Mouse (Mus musculus): ENCODE results near the gene Unc45b.
"Not testable (repeated sequence)": the region's sequence is repeated elsewhere in the genome, so short reads cannot be mapped to it uniquely, and the experiment has no call there.

Unc45b gene

DNA sequence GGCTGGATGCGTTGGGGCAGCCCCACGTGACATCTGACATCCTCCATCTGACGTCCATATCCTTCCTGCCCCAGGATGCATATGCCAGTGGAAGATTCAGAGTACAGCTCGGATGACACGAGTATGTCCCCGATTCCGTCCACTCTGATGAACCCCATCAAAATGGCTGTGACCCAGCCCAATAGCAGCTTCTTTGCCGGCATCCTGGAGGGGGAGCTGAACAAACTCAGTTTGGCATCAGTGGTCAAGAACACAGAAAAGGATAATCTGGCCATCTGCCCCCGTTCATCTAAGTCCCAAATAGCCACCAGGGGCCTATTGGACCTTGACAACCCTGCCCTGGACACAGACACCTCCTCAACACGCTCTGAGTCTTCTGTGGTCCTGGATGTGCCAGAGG is 12.9 kb upstream of the Unc45b start:
- DNase-seq (ENCODE audit: low spot score), result no peak

DNA sequence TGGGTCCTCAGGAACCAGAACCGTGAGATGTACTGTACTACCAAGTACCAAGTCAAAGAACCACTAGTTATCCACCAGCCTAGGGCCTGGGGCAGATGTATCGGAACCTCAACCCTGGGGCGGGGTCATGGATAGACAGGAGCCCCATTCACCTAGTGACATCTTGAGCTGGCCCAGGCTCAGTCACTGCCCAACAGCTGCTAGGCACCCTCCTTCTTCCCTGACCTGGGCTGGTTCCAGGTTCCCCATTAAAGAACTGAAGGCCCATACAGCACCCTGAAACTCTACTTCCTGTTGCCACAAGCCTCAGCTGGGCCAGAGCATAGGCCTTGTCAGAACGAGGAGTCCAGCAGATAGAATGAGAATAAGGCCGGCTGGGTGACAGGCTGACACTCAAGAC is 10.6 kb upstream of the Unc45b start:
- no peak for DNase-seq (ENCODE audit: low spot score)

DNA sequence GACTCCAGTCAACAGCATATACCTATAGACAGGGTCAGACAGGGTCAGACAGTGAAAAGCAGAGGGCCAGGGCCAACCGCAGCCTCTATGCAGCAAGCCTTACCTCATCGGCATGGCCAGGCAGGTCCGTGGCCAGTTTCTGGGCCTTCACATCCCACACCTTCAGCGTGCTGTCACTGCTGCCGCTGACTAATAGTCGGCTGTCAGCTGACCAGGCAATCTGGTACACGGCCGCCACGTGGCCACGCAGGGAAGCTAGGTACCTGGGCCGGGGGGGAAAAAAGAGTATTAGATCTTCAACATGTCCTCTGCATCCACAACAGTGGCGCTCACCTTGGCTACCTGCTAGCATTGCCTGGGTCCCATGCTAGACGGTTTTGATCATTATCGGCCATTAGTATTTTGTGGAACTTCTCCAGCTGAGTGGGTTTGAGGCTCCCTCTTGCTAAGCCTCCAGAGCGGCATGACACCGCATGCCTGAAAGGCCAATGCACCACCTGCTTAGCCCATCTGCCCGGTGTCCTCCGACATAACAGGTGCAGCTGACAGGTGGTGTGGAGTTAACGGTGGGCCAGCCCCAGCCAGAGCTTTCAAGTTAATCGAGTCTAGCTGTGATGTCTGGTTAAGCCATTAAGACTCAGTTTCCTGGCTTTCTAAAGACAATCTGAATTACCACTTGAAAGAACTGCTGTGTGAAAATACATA is 8.6 kb upstream of the Unc45b start:
- no peak for DNase-seq (ENCODE audit: low spot score)

DNA sequence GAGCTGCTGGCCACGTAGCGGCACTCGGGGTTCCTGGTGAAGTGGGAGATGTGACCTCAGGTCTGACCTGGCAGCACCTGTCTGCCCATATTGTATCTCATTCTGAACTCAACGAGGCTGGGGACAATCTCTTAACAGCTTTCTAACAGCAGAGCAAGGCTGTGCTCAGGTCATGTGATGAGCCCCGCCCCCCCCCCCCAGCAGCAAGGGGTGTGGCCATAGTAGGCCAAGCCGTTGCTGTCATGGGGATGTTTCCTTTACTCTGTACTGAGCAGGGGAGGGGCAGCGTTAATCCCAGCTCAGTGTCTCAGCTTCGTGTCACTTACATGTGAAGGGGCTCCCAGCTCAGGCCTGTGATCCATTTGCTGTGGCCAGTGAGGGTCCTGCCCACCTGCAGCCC is 5.4 kb upstream of the Unc45b start:
- DNase-seq (ENCODE audit: low spot score), result no peak

DNA sequence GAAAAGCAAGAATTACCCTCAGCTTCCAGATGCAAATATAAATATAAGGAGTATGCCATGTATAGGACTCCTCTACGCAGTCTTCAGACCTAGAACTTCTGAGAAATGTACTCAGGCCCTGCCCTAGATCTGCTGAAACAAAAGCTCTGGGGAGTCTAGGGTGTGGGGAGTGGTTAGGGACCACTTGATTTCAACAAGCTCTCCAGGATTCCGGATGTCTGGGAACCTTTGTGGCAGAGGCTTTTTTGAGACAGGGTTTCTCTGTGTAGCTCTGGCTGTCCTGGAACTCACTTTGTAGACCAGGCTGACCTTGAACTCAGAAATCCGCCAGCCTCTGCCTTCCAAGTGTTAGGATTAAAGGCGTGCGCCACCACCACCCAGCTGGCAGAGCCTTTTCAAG is 4.5 kb upstream of the Unc45b start:
- DNase-seq (ENCODE audit: low spot score), result no peak

DNA sequence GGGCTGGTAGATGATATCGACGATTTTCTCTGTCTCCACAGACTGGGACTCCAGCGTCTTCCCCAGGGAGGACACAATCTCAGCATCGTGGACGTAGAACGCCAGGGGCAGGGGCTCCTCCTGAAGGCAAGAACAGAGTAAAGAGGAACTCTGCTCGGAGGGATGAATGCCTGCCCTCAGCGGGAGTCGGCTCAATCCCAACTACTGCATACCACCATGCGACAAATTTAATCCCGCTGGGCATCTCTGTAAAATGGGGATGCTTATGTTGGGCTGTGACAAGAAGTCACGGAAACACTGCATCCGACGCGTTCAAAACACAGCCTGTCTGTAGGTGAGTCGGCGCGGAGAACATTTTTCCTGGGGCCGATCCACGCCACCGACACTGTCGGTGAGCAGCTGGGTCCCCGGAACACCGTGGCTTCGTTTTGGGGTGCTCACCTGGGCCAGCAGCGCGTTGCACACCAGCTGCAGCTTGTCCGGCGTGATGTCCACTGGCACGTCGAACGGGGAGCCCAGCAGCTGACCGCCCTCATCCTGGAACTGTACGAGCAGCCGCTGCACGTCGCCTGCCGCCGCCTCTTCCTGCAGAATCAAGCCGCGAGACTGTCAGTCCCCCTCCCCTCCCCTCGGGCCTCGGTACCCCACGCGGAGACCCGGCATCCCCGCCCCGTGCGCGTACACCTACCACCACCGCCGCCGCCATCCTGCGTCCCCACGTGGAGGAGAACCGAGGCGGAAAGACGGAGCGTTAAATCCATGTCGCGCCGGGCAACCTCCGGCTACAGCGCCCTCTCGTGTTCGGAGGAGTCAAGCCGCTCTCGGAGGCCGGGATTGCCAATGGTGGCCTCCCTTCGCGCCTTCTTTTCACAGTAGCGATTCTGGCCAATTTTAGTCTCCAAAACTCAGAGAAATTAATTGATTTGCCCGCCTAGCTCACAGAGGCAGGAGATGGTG is 2.4 kb upstream of the Unc45b start, which contains the start of gene Nle1:
Gene Nle1 (minus strand): TSS at position 761 of the 957 bp plus-strand sequence.
- peak; percentile 92 for DNase-seq (ENCODE audit: low spot score)

DNA sequence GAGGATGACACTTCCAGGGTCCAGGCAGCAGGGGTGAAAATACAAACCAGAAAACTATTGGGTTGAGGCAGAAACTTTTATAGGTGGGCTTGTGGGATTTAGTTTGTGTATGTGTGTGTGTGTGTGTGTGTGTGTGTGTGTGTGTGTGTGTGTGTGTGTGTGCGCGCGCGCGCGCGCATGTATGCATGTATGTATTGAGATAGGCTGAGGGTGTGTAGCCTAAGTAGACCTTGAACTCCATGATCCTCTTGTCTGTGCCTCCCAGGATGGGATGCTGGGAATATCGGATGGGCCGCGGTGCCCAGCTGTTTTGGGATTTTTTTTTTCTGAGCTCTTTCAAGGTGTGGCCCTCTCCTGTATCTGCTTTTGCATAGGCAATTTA is 1.8 kb upstream of the Unc45b start:
- no peak for DNase-seq (ENCODE audit: low spot score)

DNA sequence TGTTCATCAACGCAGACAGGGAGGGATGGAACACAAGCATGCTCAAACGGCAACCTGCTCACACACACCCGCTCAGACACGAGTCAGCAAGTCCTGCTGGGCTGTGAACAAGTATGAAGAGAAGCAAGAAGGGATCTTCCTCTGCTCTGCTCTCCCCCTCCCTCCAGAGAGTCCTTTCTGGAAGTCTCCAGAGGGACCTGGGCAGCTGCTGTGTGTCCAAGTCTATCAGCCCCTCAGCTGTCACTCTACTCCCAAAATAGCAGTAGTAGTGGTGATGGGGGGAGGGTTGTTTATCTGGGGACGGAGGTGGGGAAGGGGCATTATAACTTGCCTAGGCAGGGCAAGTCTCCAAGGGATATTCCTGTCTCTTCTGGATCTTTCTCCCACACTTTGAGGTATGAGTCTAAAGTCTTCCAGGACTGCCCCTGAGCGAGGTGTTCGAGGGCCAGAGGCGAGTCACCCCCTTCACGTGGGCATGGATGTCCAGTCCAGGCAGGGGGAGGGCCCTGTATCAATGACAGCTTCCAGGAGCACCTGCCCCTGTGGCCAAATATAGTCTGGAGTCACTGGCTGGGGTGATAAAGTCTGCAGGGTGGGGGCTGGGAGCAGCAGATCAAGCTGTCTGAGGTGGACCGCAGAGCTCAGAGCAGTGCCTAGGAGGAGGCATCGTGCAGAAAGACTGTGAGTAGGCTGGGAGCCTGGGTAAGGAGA is 484 bp downstream of the Unc45b start:
- no peak for DNase-seq (ENCODE audit: low spot score)

DNA sequence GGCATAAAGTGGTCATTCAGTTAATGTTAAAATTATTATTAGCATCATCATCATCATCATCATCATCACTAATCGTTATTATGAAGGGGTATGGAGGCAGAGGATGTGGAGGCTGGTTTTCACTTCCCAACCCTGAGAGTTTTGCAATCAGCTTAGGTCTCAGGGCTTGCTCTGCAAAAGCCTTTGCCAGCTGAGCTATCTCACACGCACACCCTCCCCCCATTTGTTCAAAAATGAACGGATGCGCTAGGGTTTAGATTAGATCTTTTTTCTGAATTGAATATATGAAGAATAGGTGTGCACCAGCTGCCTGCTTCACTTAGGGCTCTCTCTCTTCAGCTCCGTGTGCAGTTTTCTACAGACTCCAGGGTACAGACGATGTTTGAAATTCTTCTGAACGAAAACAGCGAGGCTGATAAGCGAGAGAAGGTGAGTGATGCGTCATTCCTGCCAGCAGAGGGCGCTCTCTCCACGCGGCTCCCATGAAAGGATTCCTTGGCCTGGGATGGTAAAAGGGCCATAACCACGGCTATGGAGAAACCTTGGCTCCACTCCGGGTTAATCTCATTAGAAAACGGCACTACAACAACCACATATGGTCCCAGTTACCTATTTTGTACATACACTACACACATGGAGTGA is 4.5 kb downstream of the Unc45b start:
- peak; percentile 80 for DNase-seq (ENCODE audit: low spot score)

DNA sequence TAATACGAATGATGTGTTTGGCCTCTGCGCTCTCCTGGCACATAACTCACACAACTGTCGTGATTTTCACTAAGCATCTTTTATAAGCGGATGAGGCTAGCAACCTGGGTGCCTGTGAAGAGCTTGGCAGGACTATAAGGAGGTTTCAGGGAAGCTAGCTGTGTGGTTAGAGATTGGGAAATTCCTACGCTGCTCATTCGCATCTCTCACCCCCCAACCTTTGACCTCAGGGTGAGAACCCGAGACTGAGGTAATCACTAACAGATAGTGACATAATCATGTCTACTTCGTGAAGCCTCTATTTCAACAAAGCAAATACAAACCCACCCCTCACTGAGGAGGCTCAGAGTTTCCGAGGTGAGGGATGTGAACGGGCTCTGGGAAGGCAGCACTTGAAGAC is 10.4 kb downstream of the Unc45b start:
- no peak for DNase-seq (ENCODE audit: low spot score)

DNA sequence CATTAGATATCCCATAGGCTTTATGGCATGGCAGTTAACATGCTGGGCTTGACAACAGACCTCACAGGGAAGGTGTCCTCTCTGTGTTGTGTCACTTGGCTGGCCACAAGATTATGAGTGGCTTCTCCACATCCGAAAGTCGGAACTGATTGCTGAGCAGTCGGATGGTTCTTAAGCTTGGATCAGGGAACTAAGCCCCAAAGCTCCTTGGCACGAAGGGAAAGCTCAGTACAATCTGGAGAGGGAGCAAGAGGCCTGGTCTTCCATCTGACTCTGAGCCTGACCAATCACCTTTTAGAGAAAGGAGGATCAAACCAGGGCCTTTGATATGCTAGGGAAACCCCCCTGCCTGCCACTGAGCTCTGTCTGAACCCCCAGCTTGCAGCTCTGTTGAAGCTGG is 11.3 kb downstream of the Unc45b start:
- no peak for DNase-seq (ENCODE audit: low spot score)

DNA sequence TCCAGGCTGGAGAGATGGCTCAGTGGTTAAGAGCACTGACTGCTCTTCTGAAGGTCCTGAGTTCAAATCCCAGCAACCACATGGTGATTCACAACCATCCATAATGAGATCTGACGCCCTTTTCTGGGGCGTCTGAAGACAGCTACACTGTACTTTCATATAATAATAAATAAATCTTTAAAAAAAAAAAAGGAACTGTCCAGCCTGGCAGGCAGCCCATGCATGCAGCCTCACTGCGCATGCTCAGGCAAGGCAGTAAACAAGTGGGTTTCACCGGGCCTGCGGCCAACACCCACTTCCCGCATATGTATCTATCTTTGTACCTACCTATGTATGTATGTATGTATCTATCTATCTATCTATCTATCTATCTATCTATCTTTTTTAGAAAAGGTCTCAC is 13.6 kb downstream of the Unc45b start:
- DNase-seq (ENCODE audit: low spot score), result not testable (repeated sequence)

DNA sequence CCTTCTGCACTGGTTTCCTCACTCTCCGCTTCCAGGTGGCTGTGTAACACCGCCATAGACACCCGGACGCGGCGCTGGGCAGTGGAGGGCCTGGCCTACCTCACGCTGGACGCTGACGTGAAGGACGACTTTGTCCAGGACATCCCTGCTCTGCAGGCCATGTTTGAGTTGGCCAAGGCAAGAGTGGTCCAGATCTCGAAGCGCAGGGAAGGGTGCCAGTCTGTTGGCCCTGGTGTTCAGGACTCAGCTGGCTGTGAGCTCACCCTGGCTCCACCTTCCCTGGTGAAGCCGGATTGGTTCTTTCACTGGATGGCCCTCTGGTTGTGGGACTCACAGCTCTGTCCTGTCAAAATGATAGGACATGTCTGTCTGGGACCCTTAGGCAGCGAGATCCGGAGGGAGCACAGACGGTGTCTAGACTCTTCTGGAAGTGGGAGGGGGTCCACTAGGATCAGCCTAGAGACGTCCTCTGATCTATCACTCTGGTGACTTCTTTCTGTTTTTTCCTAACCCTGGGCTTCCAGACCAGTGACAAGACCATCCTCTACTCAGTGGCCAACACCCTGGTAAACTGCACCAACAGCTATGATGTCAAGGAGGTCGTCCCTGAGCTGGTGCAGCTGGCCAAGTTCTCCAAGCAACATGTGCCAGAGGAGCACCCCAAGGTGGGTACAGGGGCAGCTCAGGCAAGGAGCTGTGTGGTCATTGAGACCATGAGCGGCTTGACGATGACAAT is 18.7 kb downstream of the Unc45b start:
- no peak for DNase-seq (ENCODE audit: low spot score)

DNA sequence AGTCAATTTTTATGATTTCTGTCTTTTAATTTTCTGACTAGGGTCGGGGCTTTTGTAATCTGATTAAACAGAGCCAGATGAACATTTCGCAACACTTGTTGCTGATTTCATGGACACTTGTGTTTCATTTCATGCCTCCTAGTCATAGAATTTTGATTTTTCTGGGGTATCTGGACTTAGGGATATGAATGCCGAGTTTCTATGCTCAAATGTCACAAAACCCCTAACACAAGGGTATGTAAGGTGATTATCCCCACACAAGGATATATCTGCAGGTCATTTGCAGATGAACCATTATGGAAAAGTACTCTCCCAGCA is 19.2 kb downstream of the Unc45b start:
- DNase-seq (ENCODE audit: low spot score), result no peak

DNA sequence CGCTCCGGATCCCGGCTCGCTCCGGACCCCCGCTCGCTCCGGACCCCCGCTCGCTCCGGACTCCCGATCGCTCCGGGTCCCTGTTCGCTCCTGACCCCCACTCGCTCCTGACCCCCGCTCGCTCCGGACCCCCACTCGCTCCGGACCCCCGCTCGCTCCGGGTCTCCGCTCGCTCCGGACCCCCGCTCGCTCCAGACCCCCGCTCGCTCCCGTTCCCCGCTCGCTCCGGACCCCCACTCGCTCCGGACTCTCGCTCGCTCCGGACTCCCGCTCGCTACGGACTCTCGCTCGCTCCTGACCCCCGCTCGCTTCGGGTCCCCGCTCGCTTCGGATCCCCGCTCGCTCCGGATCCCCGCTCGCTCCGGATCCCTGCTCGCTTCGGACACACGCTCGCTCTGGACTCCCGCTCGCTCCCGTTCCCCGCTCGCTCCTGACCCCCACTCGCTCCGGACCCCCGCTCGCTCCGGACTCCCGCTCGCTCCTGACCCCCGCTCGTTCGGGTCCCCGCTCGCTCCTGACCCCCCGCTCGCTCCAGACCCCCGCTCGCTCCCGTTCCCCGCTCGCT is 20.1 kb downstream of the Unc45b start:
- not testable (repeated sequence) for DNase-seq (ENCODE audit: low spot score)

DNA sequence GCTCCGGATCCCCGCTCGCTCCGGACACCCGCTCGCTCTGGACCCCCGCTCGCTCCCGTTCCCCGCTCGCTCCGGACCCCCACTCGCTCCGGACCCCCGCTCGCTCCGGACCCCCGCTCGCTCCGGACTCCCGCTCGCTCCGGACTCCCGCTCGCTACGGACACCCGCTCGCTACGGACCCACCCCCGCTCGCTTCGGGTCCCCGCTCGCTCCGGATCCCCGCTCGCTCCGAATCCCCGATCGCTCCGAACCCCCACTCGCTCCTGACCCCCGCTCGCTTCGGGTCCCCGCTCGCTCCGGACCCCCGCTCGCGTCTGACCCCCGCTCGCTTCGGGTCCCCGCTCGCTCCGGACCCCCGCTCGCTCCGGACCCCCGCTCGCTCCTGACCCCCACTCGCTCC is 20.8 kb downstream of the Unc45b start:
- DNase-seq (ENCODE audit: low spot score), result not testable (repeated sequence)

DNA sequence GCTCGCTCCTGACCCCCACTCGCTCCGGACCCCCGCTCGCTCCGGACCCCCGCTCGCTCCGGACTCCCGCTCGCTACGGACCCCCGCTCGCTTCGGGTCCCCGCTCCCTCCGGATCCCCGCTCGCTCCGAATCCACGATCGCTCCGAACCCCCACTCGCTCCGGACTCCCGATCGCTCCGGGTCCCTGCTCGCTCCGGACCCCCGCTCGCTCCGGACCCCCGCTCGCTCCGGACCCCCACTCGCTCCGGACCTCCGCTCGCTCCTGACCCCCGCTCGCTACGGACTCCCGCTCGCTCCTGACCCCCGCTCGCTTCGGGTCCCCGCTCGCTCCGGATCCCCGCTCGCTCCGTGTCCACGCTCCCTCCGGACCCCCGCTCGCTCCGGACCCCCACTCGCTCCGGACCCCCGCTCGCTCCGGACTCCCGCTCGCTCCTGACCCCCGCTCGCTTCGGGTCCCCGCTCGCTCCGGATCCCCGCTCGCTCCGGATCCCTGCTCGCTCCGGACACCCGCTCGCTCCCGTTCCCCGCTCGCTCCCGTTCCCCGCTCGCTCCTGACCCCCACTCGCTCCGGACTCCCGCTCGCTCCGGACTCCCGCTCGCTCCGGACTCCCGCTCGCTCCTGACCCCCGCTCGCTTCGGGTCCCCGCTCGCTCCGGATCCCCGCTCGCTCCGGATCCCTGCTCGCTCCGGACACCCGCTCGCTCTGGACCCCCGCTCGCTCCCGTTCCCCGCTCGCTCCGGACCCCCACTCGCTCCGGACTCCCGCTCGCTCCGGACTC is 21.5 kb downstream of the Unc45b start:
- not testable (repeated sequence) for DNase-seq (ENCODE audit: low spot score)

DNA sequence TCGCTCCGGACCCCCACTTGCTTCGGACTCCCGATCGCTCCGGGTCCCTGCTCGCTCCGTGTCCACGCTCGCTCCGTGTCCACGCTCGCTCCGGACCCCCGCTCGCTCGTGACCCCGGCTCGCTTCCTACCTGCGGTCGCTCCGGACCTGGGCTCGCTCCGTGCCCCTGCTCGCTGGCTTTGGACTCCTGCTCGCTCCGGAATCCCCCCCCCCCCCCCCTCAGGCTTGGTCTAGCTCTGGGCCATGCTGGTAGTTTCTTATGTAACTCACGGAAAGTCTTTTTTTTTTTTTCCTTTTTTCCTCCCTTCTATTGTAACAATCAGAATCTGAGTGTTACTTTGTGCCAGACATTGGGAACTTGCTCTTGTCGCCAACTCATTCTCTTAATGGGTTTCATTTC is 22.8 kb downstream of the Unc45b start:
- DNase-seq (ENCODE audit: low spot score), result no peak

DNA sequence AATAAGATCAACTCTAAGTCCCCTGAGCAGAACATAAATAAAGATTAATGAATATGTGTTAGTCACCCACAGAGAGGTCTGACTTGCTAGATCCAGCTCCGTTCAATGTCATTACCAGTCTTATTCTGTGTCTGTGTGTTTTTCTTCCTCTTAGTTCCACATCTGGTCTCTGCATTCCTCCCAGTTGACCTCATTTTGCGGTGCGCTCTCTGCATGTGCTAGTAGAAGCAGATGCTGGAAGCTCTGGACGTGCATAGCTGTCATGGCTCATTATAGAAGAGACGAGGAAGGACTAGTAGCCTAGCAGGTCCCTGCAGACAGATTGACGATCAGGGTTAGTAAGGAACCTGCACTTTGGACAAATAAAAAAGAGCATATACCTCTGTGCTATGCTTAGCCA is 33.0 kb downstream of the Unc45b start:
- DNase-seq (ENCODE audit: low spot score), result no peak

DNA sequence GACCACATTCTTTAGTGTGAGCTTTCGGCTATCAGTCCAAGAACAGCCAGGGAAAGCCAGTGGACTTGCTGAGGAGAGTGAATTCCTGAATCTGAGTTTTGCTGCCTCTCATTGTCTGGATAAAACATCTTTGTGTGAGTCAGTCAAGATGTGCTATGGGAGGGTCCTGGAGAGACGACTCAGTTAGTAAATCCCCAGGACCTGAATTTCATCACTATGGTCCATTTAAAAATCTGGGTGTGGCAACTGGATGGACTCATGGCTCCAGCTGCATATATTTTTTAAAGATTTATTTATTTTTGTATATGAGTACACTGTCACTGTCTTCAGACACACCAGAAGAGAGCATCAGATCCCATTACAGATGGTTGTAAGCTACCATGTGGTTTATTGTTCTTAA is 35.3 kb downstream of the Unc45b start:
- no peak for DNase-seq (ENCODE audit: low spot score)

DNA sequence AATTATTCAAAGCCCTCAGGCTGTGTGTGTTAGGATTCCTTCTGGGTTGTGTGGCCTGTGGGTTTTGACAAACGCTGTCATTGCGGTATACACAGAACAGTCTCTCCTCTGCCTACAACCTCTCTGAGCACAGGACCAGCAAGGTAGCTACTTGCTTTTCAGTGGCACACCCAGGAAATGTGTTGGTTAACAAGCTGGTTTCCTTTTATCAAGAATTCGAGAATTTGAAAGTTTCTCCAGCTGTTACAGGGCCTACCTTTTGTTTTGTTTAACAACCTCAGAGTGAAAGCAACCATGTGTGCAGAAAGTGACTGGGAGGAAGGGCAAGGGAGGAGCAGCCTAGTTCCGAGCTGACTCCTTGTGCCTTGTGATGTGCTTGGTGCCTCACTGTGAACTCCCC is 37.1 kb downstream of the Unc45b start:
- DNase-seq (ENCODE audit: low spot score), result no peak

All from urinary bladder, postnatal 14 days (tissue).